In the genomic region with DNA sequence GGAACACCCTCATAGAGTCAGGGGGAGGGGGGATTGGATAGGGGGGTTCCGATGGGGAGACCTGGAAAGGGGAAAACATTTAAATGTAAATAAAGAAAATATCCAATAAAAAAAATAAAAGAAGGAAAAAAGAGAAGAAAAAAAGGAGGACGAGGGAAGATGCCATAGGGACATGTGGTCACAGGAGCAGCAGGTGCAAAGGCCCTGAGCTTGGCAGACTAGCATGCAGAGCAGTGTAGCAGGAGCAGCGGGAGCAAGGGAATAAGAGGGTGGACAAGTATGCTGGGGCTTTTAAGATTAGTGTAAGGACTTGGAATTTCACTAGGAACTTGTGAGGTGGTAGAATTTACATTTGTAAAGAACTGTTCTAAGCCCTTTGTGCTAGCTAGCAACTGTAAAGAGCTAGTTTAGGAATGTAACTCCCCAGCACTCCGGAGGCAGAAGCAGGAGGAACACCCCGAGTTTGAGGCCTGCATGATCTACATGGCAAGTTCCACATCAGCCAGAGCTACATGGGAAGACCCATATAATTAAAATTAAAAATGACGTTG, we compare ENCODE assay signal across 10 mouse cellular contexts. TPM values are rescaled to one million over a fixed set of nuclear protein-coding genes. Genes with fewer than 3 reads are reported as not detected.
A peak's percentile ranks its signal among the peaks of the same experiment; 100 is the strongest.
DNase-seq lines count a peak whose midpoint lies in the region; ATAC-seq and TF ChIP-seq lines count a peak whose summit lies in the region.
"Had no signal": no experiment of that assay in that cellular context is flagged by ENCODE, and none has a peak within 500 bp of the region (broad histone marks: within the 10 kb centered on the region; RNA-seq: fewer than 3 reads in every experiment).

No protein-coding gene starts in this region.

- peaks cover 49% of the 10 kb centered on the region for H3K4me1 ChIP-seq in forebrain, embryonic 10.5 days
- H3K4me1 ChIP-seq in forebrain, embryonic 16.5 days (replicated peaks; ENCODE audit: control insufficient read depth, insufficient read depth, low read length) = peaks cover 14% of the 10 kb centered on the region
- peaks cover 4 to 36% of the 10 kb centered on the region in 2 experiments; a peak in 3 of 4 replicates for H3K4me1 ChIP-seq in CH12.LX (ENCODE audit: control insufficient read depth in 1 of 2, insufficient read depth in 2 of 2)
- peaks cover 32% of the 10 kb centered on the region for H3K4me1 ChIP-seq in forebrain, embryonic 15.5 days
- H3K4me1 ChIP-seq in liver, embryonic 14.5 days (replicated peaks; ENCODE audit: control insufficient read depth in 2 of 2, insufficient read depth in 2 of 2, low read length in 1 of 2) = peaks cover 3 to 9% of the 10 kb centered on the region in 2 experiments; a peak in 1 of 4 replicates

- H3K4me3 ChIP-seq in forebrain, embryonic 10.5 days = peak overlapping the region; percentile 84
- H3K4me3 ChIP-seq in forebrain, embryonic 16.5 days (replicated peaks; ENCODE audit: low read length) = no peak overlapping the region
- no peak overlapping the region for H3K4me3 ChIP-seq in CH12.LX (replicated peaks in 1 of 3; ENCODE audit: low read depth in 2 of 3, low read length in 2 of 3, poor library complexity in 1 of 3)
- H3K4me3 ChIP-seq in forebrain, embryonic 15.5 days = 0 out of 2 replicates have a peak overlapping the region, but pooled peaks have one; percentile 84
- H3K4me3 ChIP-seq in liver, embryonic 14.5 days (ENCODE audit: insufficient read depth in 1 of 2, low read depth in 2 of 2, low read length in 2 of 2) = no peak overlapping the region

- no peak for TF ChIP-seq RAD21 in CH12.LX (IDR thresholded peaks at IDR 0.05; ENCODE audit: low read depth, low read length)

- no peak overlapping the region for H3K9ac ChIP-seq in forebrain, embryonic 16.5 days (replicated peaks; ENCODE audit: low read depth, low read length)
- H3K9ac ChIP-seq in CH12.LX (ENCODE audit: insufficient read depth, low read depth) = no peak overlapping the region
- H3K9ac ChIP-seq in forebrain, embryonic 15.5 days (replicated peaks) = no peak overlapping the region
- H3K9ac ChIP-seq in liver, embryonic 14.5 days (replicated peaks) = no peak overlapping the region

- no peak for ATAC-seq in forebrain, embryonic 16.5 days
- no peak for ATAC-seq in forebrain, embryonic 15.5 days (replicated peaks)
- no peak for ATAC-seq in liver, embryonic 14.5 days (ENCODE audit: insufficient read depth)
- no peak for ATAC-seq in megakaryocyte progenitor cell, adult 5-6 weeks (replicated peaks; ENCODE audit: poor library complexity)

- DNase-seq in forebrain, embryonic 10.5 days (ENCODE audit: extremely low spot score, low spot score) = no peak
- DNase-seq in CH12.LX (ENCODE audit: extremely low read depth) = no peak
- no peak for DNase-seq in liver, embryonic 14.5 days (ENCODE audit: low read depth in 3 of 3, low spot score in 3 of 3)
- DNase-seq in T-cell, adult 2 months (ENCODE audit: low spot score) = no peak
- no peak for DNase-seq in urinary bladder, postnatal 10 days (ENCODE audit: low spot score)
- DNase-seq: adrenal gland, postnatal 36 days; lung, postnatal 10 days had no signal

- no peak for TF ChIP-seq EP300 in CH12.LX (IDR thresholded peaks at IDR 0.05; ENCODE audit: low read length)
- no peak for TF ChIP-seq EP300 in liver, embryonic 14.5 days (IDR thresholded peaks at IDR 0.05; ENCODE audit: low read depth)

- no peak for TF ChIP-seq POLR2A in CH12.LX (IDR thresholded peaks at IDR 0.05; ENCODE audit: low read depth, low read length)

- H3K27ac ChIP-seq in forebrain, embryonic 10.5 days = no peak overlapping the region
- no peak overlapping the region for H3K27ac ChIP-seq in forebrain, embryonic 16.5 days (ENCODE audit: low read length)
- no peak overlapping the region for H3K27ac ChIP-seq in CH12.LX (ENCODE audit: insufficient read depth, low read depth)
- no peak overlapping the region for H3K27ac ChIP-seq in forebrain, embryonic 15.5 days (replicated peaks)
- no peak overlapping the region for H3K27ac ChIP-seq in liver, embryonic 14.5 days

- H3K27me3 ChIP-seq in forebrain, embryonic 10.5 days (ENCODE audit: poor library complexity, severe bottlenecking) = no peaks in the 10 kb centered on the region
- no peaks in the 10 kb centered on the region for H3K27me3 ChIP-seq in forebrain, embryonic 16.5 days (replicated peaks; ENCODE audit: control insufficient read depth, insufficient read depth, low read length)
- peaks cover 3% of the 10 kb centered on the region for H3K27me3 ChIP-seq in CH12.LX (replicated peaks)
- H3K27me3 ChIP-seq in forebrain, embryonic 15.5 days = no peaks in the 10 kb centered on the region
- H3K27me3 ChIP-seq in liver, embryonic 14.5 days (ENCODE audit: control insufficient read depth, insufficient read depth, low read length) = no peaks in the 10 kb centered on the region

- peaks cover 23% of the 10 kb centered on the region for H3K36me3 ChIP-seq in forebrain, embryonic 10.5 days (replicated peaks)
- H3K36me3 ChIP-seq in forebrain, embryonic 16.5 days (ENCODE audit: control insufficient read depth, insufficient read depth) = 0 out of 2 replicates have a peak, but pooled peaks cover 2% of the 10 kb centered on the region
- peaks cover 9 to 15% of the 10 kb centered on the region in 2 experiments for H3K36me3 ChIP-seq in CH12.LX (replicated peaks in 1 of 2; ENCODE audit: control insufficient read depth in 1 of 2, insufficient read depth in 1 of 2, low read length in 1 of 2)
- peaks cover 7% of the 10 kb centered on the region; the same call in 1 of the 2 replicates for H3K36me3 ChIP-seq in forebrain, embryonic 15.5 days
- H3K36me3 ChIP-seq in liver, embryonic 14.5 days (replicated peaks; ENCODE audit: control insufficient read depth, insufficient read depth, low read depth) = no peaks in the 10 kb centered on the region; the same call in 1 of the 2 replicates

- peaks cover 3% of the 10 kb centered on the region; the same call in 1 of the 2 replicates for H3K9me3 ChIP-seq in forebrain, embryonic 10.5 days
- no peaks in the 10 kb centered on the region for H3K9me3 ChIP-seq in forebrain, embryonic 16.5 days (ENCODE audit: control insufficient read depth, low read length)
- H3K9me3 ChIP-seq in CH12.LX (replicated peaks; ENCODE audit: low read length) = no peaks in the 10 kb centered on the region
- no peaks in the 10 kb centered on the region for H3K9me3 ChIP-seq in forebrain, embryonic 15.5 days
- no peaks in the 10 kb centered on the region for H3K9me3 ChIP-seq in liver, embryonic 14.5 days (ENCODE audit: control insufficient read depth, low read length)

- peaks cover 6% of the 10 kb centered on the region; the same call in 1 of the 2 replicates for H3K79me2 ChIP-seq in CH12.LX (replicated peaks; ENCODE audit: control insufficient read depth, extremely low read depth, insufficient read depth, poor library complexity, severe bottlenecking)

- in situ Hi-C loops in CH12.LX (cut with MboI; ENCODE audit: low pct_ligation_motif_present, low pct_unique_long_range_greater_than_20kb, low sequenced_read_pairs) = no loop called here

- WGBS in forebrain, embryonic 10.5 days = 79% methylated on average over 6 of the region's 6 CpGs
- WGBS in forebrain, embryonic 16.5 days = 59% methylated on average over 6 of the region's 6 CpGs
- WGBS in forebrain, embryonic 15.5 days = 58% methylated on average over 6 of the region's 6 CpGs
- WGBS in liver, embryonic 14.5 days (ENCODE audit: insufficient replicate concordance) = 63% methylated on average over 6 of the region's 6 CpGs

- TF ChIP-seq CTCF in CH12.LX (conservative IDR thresholded peaks at IDR 0.05 in 1 of 2, IDR thresholded peaks at IDR 0.05 in 1 of 2; ENCODE audit: low read depth in 2 of 2, low read length in 2 of 2) = no peak
- TF ChIP-seq CTCF in liver, embryonic 14.5 days (IDR thresholded peaks at IDR 0.05; ENCODE audit: low read depth) = no peak

- no peak overlapping the region; the same call in 1 of the 2 replicates for H3K4me2 ChIP-seq in forebrain, embryonic 16.5 days (ENCODE audit: low read length)
- H3K4me2 ChIP-seq in CH12.LX (ENCODE audit: insufficient read depth, low read depth, poor library complexity, severe bottlenecking) = 0 out of 2 replicates have a peak overlapping the region, but pooled peaks have one; percentile 77
- H3K4me2 ChIP-seq in forebrain, embryonic 15.5 days (replicated peaks) = peak overlapping the region; percentile 79
- peak overlapping the region; percentile 87 for H3K4me2 ChIP-seq in liver, embryonic 14.5 days (ENCODE audit: low read depth)

- dilution Hi-C loops in CH12.LX (cut with MboI; ENCODE audit: extremely low pct_ligation_motif_present, extremely low pct_unique_long_range_greater_than_20kb, low sequenced_read_pairs) = no loop called here

TF ChIP-seq in CH12.LX, 34 proteins besides CTCF, POLR2A, EP300 and RAD21:
- TF ChIP-seq BHLHE40 (IDR thresholded peaks at IDR 0.05; ENCODE audit: low read depth, low read length) (no peak), UBTF (IDR thresholded peaks at IDR 0.05; ENCODE audit: low read depth, low read length) (no peak), HCFC1 (IDR thresholded peaks at IDR 0.05; ENCODE audit: low read depth, low read length) (no peak), E2F4 (IDR thresholded peaks at IDR 0.05; ENCODE audit: insufficient replicate concordance, low read depth, low read length) (no peak)

RNA-seq across cellular contexts. Expression of a gene that starts 1.2 kb away (rescaled TPM):
- 67.1 and 69.8 TPM in 2 replicates for polyA plus RNA-seq in forebrain, embryonic 10.5 days (2016; fragmentation: Nextera tagmentation; extraction: Ambion mirVana)
- polyA plus RNA-seq in forebrain, embryonic 16.5 days (2015; fragmentation: Nextera tagmentation; extraction: Ambion mirVana) = 72.3 and 85.2 TPM in 2 replicates
- total RNA-seq in CH12.LX (2012; rRNA removed) (23.7 and 23.8 TPM in 2 replicates), CH12.LX (2014; rRNA removed) (23.9 and 24.2 TPM in 2 replicates)
- 30.7 TPM in 2 replicates for polyA plus RNA-seq in CH12.LX (2012; ENCODE audit: insufficient read length, low read depth)
- polyA plus RNA-seq in forebrain, embryonic 15.5 days (2015; fragmentation: Nextera tagmentation; extraction: Ambion mirVana) = 71.6 and 73.6 TPM in 2 replicates
- 6.9 and 10.4 TPM in 2 replicates for polyA plus RNA-seq in liver, embryonic 14.5 days (2012; rRNA removed)
- 17.6 and 17.9 TPM in 2 replicates for polyA plus RNA-seq in liver, embryonic 14.5 days (2014; fragmentation: Nextera tagmentation; extraction: Ambion mirVana)
- 120 and 123 TPM in 2 replicates for total RNA-seq in megakaryocyte progenitor cell, adult 5-6 weeks (2015)
- 71.5 and 79.3 TPM in 2 replicates for total RNA-seq in megakaryocyte progenitor cell, adult 5-6 weeks (2017)

RNA-seq across cellular contexts. Expression of a gene that starts 48.6 kb away (rescaled TPM):
- 60.7 and 76.1 TPM in 2 replicates for polyA plus RNA-seq in forebrain, embryonic 10.5 days (2016; fragmentation: Nextera tagmentation; extraction: Ambion mirVana)
- polyA plus RNA-seq in forebrain, embryonic 16.5 days (2015; fragmentation: Nextera tagmentation; extraction: Ambion mirVana) = 77.5 and 80.8 TPM in 2 replicates
- total RNA-seq in CH12.LX (2012; rRNA removed) (118 and 128 TPM in 2 replicates), CH12.LX (2014; rRNA removed) (159 TPM in 2 replicates)
- 163 and 195 TPM in 2 replicates for polyA plus RNA-seq in CH12.LX (2012; ENCODE audit: insufficient read length, low read depth)
- polyA plus RNA-seq in forebrain, embryonic 15.5 days (2015; fragmentation: Nextera tagmentation; extraction: Ambion mirVana) = 62.4 and 62.9 TPM in 2 replicates
- polyA plus RNA-seq in liver, embryonic 14.5 days (2012; rRNA removed) = 24.2 and 28.3 TPM in 2 replicates
- 26.8 and 27.3 TPM in 2 replicates for polyA plus RNA-seq in liver, embryonic 14.5 days (2014; fragmentation: Nextera tagmentation; extraction: Ambion mirVana)
- 125 and 140 TPM in 2 replicates for total RNA-seq in megakaryocyte progenitor cell, adult 5-6 weeks (2015)
- total RNA-seq in megakaryocyte progenitor cell, adult 5-6 weeks (2017) = 169 and 175 TPM in 2 replicates

Comparison
In these comparisons a context has a peak if more than half of its experiments do, and no peak if none do; other contexts are left out.
1. H3K4me3 ChIP-seq: peak in forebrain, embryonic 10.5 days (single experiment) and forebrain, embryonic 15.5 days (single experiment); none in forebrain, embryonic 16.5 days (single experiment), CH12.LX (0 of 3) and liver, embryonic 14.5 days (0 of 2).